14 mouse cellular contexts compared by ENCODE assay signal in genomic region chr3:20145696-20146113, GRCm38 (mm10). TPM values are rescaled to one million over a fixed set of nuclear protein-coding genes. Genes with fewer than 3 reads are reported as not detected.
DNase-seq lines count a peak whose midpoint lies in the region; ATAC-seq and TF ChIP-seq lines count a peak whose summit lies in the region.
"Had no signal": no experiment of that assay in that cellular context is flagged by ENCODE, and none has a peak within 500 bp of the region (broad histone marks: within the 10 kb centered on the region; RNA-seq: fewer than 3 reads in every experiment).

No protein-coding gene starts in this region.

- no peaks in the 10 kb centered on the region for H3K27me3 ChIP-seq in forebrain, embryonic 12.5 days
- no peaks in the 10 kb centered on the region for H3K27me3 ChIP-seq in forebrain, embryonic 16.5 days (replicated peaks; ENCODE audit: control insufficient read depth, insufficient read depth, low read length)
- no peaks in the 10 kb centered on the region for H3K27me3 ChIP-seq in limb, embryonic 11.5 days (ENCODE audit: control insufficient read depth, insufficient read depth, low read length)
- no peaks in the 10 kb centered on the region for H3K27me3 ChIP-seq in limb, embryonic 10.5 days (ENCODE audit: low read depth, poor library complexity, severe bottlenecking)
- no peaks in the 10 kb centered on the region for H3K27me3 ChIP-seq in MEL (ENCODE audit: control insufficient read depth in 1 of 2, insufficient read depth in 2 of 2, low read length in 2 of 2)
- no peaks in the 10 kb centered on the region for H3K27me3 ChIP-seq in embryonic facial prominence, embryonic 14.5 days (replicated peaks; ENCODE audit: control insufficient read depth, insufficient read depth, low read length)
- H3K27me3 ChIP-seq: embryonic facial prominence, embryonic 12.5 days; neural tube, embryonic 15.5 days had no signal

- WGBS in forebrain, embryonic 12.5 days, result 17% methylated on average over 1 of the region's 1 CpGs
- 29% methylated on average over 1 of the region's 1 CpGs for WGBS in forebrain, embryonic 16.5 days
- 26% methylated on average over 1 of the region's 1 CpGs for WGBS in limb, embryonic 11.5 days
- WGBS in limb, embryonic 10.5 days, result 31% methylated on average over 1 of the region's 1 CpGs
- WGBS in embryonic facial prominence, embryonic 14.5 days, result 59% methylated on average over 1 of the region's 1 CpGs

- no peak for TF ChIP-seq POLR2A in MEL (IDR thresholded peaks at IDR 0.05; ENCODE audit: control insufficient read depth in 1 of 2, insufficient read depth in 1 of 2, low read depth in 1 of 2, low read length in 2 of 2, poor library complexity in 1 of 2)

- H3K9me3 ChIP-seq in forebrain, embryonic 12.5 days, result no peaks in the 10 kb centered on the region
- H3K9me3 ChIP-seq in forebrain, embryonic 16.5 days (ENCODE audit: control insufficient read depth, low read length), result no peaks in the 10 kb centered on the region
- no peaks in the 10 kb centered on the region for H3K9me3 ChIP-seq in limb, embryonic 11.5 days (ENCODE audit: control insufficient read depth, low read length)
- H3K9me3 ChIP-seq in limb, embryonic 10.5 days (replicated peaks), result no peaks in the 10 kb centered on the region
- no peaks in the 10 kb centered on the region for H3K9me3 ChIP-seq in MEL (replicated peaks; ENCODE audit: insufficient read depth, low read length)
- H3K9me3 ChIP-seq in embryonic facial prominence, embryonic 14.5 days (ENCODE audit: control insufficient read depth, low read length), result no peaks in the 10 kb centered on the region
- H3K9me3 ChIP-seq: embryonic facial prominence, embryonic 12.5 days; neural tube, embryonic 15.5 days had no signal

- TF ChIP-seq EP300 in MEL (IDR thresholded peaks at IDR 0.05; ENCODE audit: low read depth in 1 of 2, low read length in 2 of 2), result peak; percentile 32 to 62; a peak in 3 of 4 replicates

- no peak overlapping the region for H3K9ac ChIP-seq in forebrain, embryonic 12.5 days
- no peak overlapping the region for H3K9ac ChIP-seq in forebrain, embryonic 16.5 days (replicated peaks; ENCODE audit: low read depth, low read length)
- H3K9ac ChIP-seq in limb, embryonic 11.5 days (ENCODE audit: low read length), result no peak overlapping the region
- H3K9ac ChIP-seq in MEL (ENCODE audit: control insufficient read depth, low read depth, low read length, poor library complexity, severe bottlenecking), result no peak overlapping the region
- no peak overlapping the region for H3K9ac ChIP-seq in embryonic facial prominence, embryonic 14.5 days (ENCODE audit: low read depth, low read length)
- H3K9ac ChIP-seq: embryonic facial prominence, embryonic 12.5 days; forebrain, postnatal 0 days; neural tube, embryonic 15.5 days had no signal

- DNase-seq in limb, embryonic 11.5 days (ENCODE audit: low spot score), result peak; percentile 26
- DNase-seq in limb, embryonic 10.5 days (ENCODE audit: low spot score), result no peak
- peak; percentile 42 for DNase-seq in MEL (ENCODE audit: low read depth, low spot score)
- peak; percentile 19 for DNase-seq in embryonic facial prominence, embryonic 14.5 days (ENCODE audit: low spot score)
- no peak for DNase-seq in urinary bladder, postnatal 14 days (ENCODE audit: low spot score)
- DNase-seq in layer of hippocampus, adult 2 months (ENCODE audit: low spot score in 2 of 2), result no peak
- DNase-seq: adrenal gland, postnatal 25 days; forebrain, postnatal 0 days; right cerebral cortex, postnatal 25 days had no signal

- no peak for TF ChIP-seq CTCF in MEL (IDR thresholded peaks at IDR 0.05 in 2 of 3, conservative IDR thresholded peaks at IDR 0.05 in 1 of 3; ENCODE audit: control insufficient read depth in 1 of 3, insufficient read depth in 1 of 3, low read depth in 2 of 3, low read length in 3 of 3, poor library complexity in 1 of 3, severe bottlenecking in 1 of 3)
- no peak for TF ChIP-seq CTCF in layer of hippocampus, adult 2 months (conservative IDR thresholded peaks at IDR 0.05)

- no peak overlapping the region for H3K4me2 ChIP-seq in forebrain, embryonic 12.5 days
- no peak overlapping the region for H3K4me2 ChIP-seq in forebrain, embryonic 16.5 days (ENCODE audit: low read length)
- no peak overlapping the region for H3K4me2 ChIP-seq in limb, embryonic 11.5 days (ENCODE audit: low read depth, severe bottlenecking)
- no peak overlapping the region for H3K4me2 ChIP-seq in embryonic facial prominence, embryonic 14.5 days (ENCODE audit: low read depth, low read length)
- H3K4me2 ChIP-seq: embryonic facial prominence, embryonic 12.5 days; neural tube, embryonic 15.5 days had no signal

- no peak overlapping the region for H3K27ac ChIP-seq in forebrain, embryonic 12.5 days
- H3K27ac ChIP-seq in forebrain, embryonic 16.5 days (ENCODE audit: low read length), result no peak overlapping the region
- H3K27ac ChIP-seq in limb, embryonic 11.5 days (replicated peaks; ENCODE audit: low read depth, low read length), result no peak overlapping the region
- no peak overlapping the region for H3K27ac ChIP-seq in limb, embryonic 10.5 days
- H3K27ac ChIP-seq in MEL (ENCODE audit: control insufficient read depth, low read depth, low read length), result no peak overlapping the region
- no peak overlapping the region for H3K27ac ChIP-seq in embryonic facial prominence, embryonic 14.5 days (replicated peaks; ENCODE audit: low read depth, low read length)
- no peak overlapping the region for H3K27ac ChIP-seq in layer of hippocampus, adult 2 months
- H3K27ac ChIP-seq: embryonic facial prominence, embryonic 12.5 days; hindbrain, postnatal 0 days; neural tube, embryonic 15.5 days had no signal

- no peak for TF ChIP-seq RAD21 in MEL (IDR thresholded peaks at IDR 0.05; ENCODE audit: low read depth, low read length)

- H3K79me2 ChIP-seq in MEL (ENCODE audit: control insufficient read depth, insufficient read depth, low read length, poor library complexity), result no peaks in the 10 kb centered on the region

- no peaks in the 10 kb centered on the region for H3K36me3 ChIP-seq in forebrain, embryonic 12.5 days (replicated peaks)
- no peaks in the 10 kb centered on the region for H3K36me3 ChIP-seq in forebrain, embryonic 16.5 days (ENCODE audit: control insufficient read depth, insufficient read depth)
- no peaks in the 10 kb centered on the region for H3K36me3 ChIP-seq in limb, embryonic 11.5 days (ENCODE audit: control insufficient read depth, insufficient read depth, low read length)
- peaks cover 11% of the 10 kb centered on the region for H3K36me3 ChIP-seq in limb, embryonic 10.5 days
- peaks cover 5 to 8% of the 10 kb centered on the region in 2 experiments; a peak in 3 of 4 replicates for H3K36me3 ChIP-seq in MEL (ENCODE audit: control insufficient read depth in 1 of 2, insufficient read depth in 2 of 2, low read length in 2 of 2)
- peaks cover 15% of the 10 kb centered on the region; the same call in 1 of the 2 replicates for H3K36me3 ChIP-seq in embryonic facial prominence, embryonic 14.5 days (ENCODE audit: control insufficient read depth, insufficient read depth, low read length)
- H3K36me3 ChIP-seq: embryonic facial prominence, embryonic 12.5 days had no signal

- peak; percentile 39; the same call in 1 of the 2 replicates for ATAC-seq in forebrain, embryonic 12.5 days (ENCODE audit: low FRiP score)
- ATAC-seq in forebrain, embryonic 16.5 days, result no peak
- no peak for ATAC-seq in limb, embryonic 11.5 days (ENCODE audit: insufficient number of reproducible peaks, low FRiP score, low TSS enrichment, low read depth)
- ATAC-seq in embryonic facial prominence, embryonic 14.5 days (ENCODE audit: low read depth), result no peak
- ATAC-seq: forebrain, postnatal 0 days; hindbrain, postnatal 0 days had no signal

- peaks cover 11% of the 10 kb centered on the region for H3K4me1 ChIP-seq in forebrain, embryonic 12.5 days
- H3K4me1 ChIP-seq in forebrain, embryonic 16.5 days (replicated peaks; ENCODE audit: control insufficient read depth, insufficient read depth, low read length), result no peaks in the 10 kb centered on the region; the same call in 1 of the 2 replicates
- peaks cover 15% of the 10 kb centered on the region for H3K4me1 ChIP-seq in limb, embryonic 11.5 days (ENCODE audit: control insufficient read depth, insufficient read depth, low read length)
- H3K4me1 ChIP-seq in limb, embryonic 10.5 days, result peaks cover 60% of the 10 kb centered on the region
- peaks cover 0 to 8% of the 10 kb centered on the region in 2 experiments; a peak in 2 of 4 replicates for H3K4me1 ChIP-seq in MEL (ENCODE audit: control insufficient read depth in 1 of 2, insufficient read depth in 2 of 2, low read length in 2 of 2)
- peaks cover 3% of the 10 kb centered on the region; the same call in 1 of the 2 replicates for H3K4me1 ChIP-seq in embryonic facial prominence, embryonic 14.5 days (ENCODE audit: control insufficient read depth, insufficient read depth, low read length)
- H3K4me1 ChIP-seq: neural tube, embryonic 15.5 days had no signal

- no peak overlapping the region for H3K4me3 ChIP-seq in forebrain, embryonic 12.5 days (replicated peaks)
- no peak overlapping the region for H3K4me3 ChIP-seq in forebrain, embryonic 16.5 days (replicated peaks; ENCODE audit: low read length)
- H3K4me3 ChIP-seq in limb, embryonic 11.5 days (ENCODE audit: low read depth, low read length), result no peak overlapping the region
- H3K4me3 ChIP-seq in limb, embryonic 10.5 days, result no peak overlapping the region
- no peak overlapping the region for H3K4me3 ChIP-seq in MEL (ENCODE audit: control insufficient read depth in 1 of 2, insufficient read depth in 1 of 2, low read depth in 2 of 2, low read length in 2 of 2)
- H3K4me3 ChIP-seq in embryonic facial prominence, embryonic 14.5 days (ENCODE audit: low read depth, low read length), result no peak overlapping the region
- no peak overlapping the region for H3K4me3 ChIP-seq in layer of hippocampus, adult 2 months
- H3K4me3 ChIP-seq: embryonic facial prominence, embryonic 12.5 days; neural tube, embryonic 15.5 days had no signal

TF ChIP-seq in MEL, 35 proteins besides CTCF, POLR2A, EP300 and RAD21 (continues in another document):
- TF ChIP-seq ETS1 (IDR thresholded peaks at IDR 0.05; ENCODE audit: low read depth, low read length) (0 out of 2 replicates have a peak, but pooled peaks have one; percentile 28), CHD1 (IDR thresholded peaks at IDR 0.05; ENCODE audit: low read depth, low read length) (no peak), GATA1 (IDR thresholded peaks at IDR 0.05; ENCODE audit: low read depth, low read length) (peak; percentile 54; the same call in 1 of the 2 replicates)

RNA-seq across cellular contexts. Expression of gene Gyg, which starts 9.4 kb away (rescaled TPM):
- 23.8 and 26.5 TPM in 2 replicates for polyA plus RNA-seq in forebrain, embryonic 12.5 days (2016; fragmentation: Nextera tagmentation; extraction: Ambion mirVana)
- 29.4 and 34.6 TPM in 2 replicates for polyA plus RNA-seq in forebrain, embryonic 16.5 days (2015; fragmentation: Nextera tagmentation; extraction: Ambion mirVana)
- polyA plus RNA-seq in limb, embryonic 11.5 days (2014; fragmentation: Nextera tagmentation; extraction: Ambion mirVana), result 39.0 and 44.9 TPM in 2 replicates
- 43.1 and 44.2 TPM in 2 replicates for polyA plus RNA-seq in limb, embryonic 10.5 days (2016; fragmentation: Nextera tagmentation; extraction: Ambion mirVana)
- total RNA-seq in MEL (2012; rRNA removed), result 23.1 and 23.8 TPM in 2 replicates
- polyA plus RNA-seq in MEL (2012; ENCODE audit: insufficient read depth in 1 of 2, insufficient read length in 2 of 2, low read depth in 1 of 2, low replicate concordance in 2 of 2, missing spikeins in 1 of 2), result 100 to 1,000 TPM in 1 of 2 experiments, 10 to 100 TPM in 1; 41.0 to 207 TPM
- 56.5 and 59.5 TPM in 2 replicates for polyA plus RNA-seq in embryonic facial prominence, embryonic 14.5 days (2014; fragmentation: Nextera tagmentation; extraction: Ambion mirVana)
- 10 to 100 TPM; 39.2 to 44.8 TPM for total RNA-seq in layer of hippocampus, adult 2 months (2021)

Comparison
In these comparisons a context has a peak if more than half of its experiments do, and no peak if none do; other contexts are left out.
1. DNase-seq: peak in limb, embryonic 11.5 days (single experiment), MEL (single experiment) and embryonic facial prominence, embryonic 14.5 days (single experiment); none in limb, embryonic 10.5 days (single experiment), urinary bladder, postnatal 14 days (single experiment) and layer of hippocampus, adult 2 months (0 of 2).